Mouse (Mus musculus): ENCODE measurements around the gene 1110065P20Rik. TPM values are rescaled to one million over a fixed set of nuclear protein-coding genes. Genes with fewer than 3 reads are reported as not detected.

The 1110065P20Rik gene
- polyA plus RNA-seq, 1 experiment from 2014 or later, result 11.1 TPM

DNA sequence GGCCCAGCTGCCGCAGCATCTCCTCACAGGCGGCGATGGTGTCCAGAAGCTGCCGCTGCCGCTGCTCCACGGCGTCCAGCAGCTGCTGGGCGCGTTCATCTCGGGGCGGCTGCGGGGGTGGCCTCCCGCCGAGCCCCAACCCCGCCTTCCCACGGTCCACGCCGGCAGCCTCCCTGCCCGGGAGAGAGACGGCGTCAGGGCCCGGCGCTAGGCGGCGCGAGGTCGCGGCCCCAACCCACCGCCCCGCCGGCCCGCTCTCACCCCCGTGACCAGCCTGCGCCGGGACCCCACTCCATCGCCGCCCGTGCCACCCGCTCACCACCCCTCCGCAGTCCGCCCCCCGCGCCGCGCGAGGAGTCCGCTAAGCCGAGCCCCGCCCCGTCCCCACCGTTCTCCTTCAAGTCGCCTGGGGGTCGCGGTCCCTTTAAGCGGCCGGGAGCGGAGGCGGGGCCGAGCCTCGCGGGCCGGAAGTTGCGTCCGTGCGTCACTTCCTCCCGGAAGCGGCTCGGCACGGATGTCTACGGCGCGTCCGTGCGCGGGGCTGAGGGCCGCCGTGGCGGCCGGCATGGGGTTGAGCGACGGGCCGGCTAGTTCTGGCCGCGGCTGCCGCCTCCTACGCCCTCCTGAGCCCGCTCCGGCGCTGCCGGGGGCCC is 609 bp downstream of the 1110065P20Rik start, which contains the start of gene Yrdc:
Gene Yrdc (plus strand): TSS at position 419 of the 653 bp plus-strand sequence.
- H3K9ac ChIP-seq (ENCODE audit: low read depth, low read length), result peak within 1 kb of the TSS; percentile 84
- peaks cover 24% of the 10 kb centered on the region for H3K4me1 ChIP-seq (ENCODE audit: control insufficient read depth, low read depth, low read length)
- WGBS (ENCODE audit: insufficient replicate concordance), result under 1% methylated on average over 73 of the region's 90 CpGs
- H3K9me3 ChIP-seq (replicated peaks; ENCODE audit: control insufficient read depth, low read length), result no peaks in the 10 kb centered on the region
- peak; percentile 93 for ATAC-seq (ENCODE audit: low read depth)
- peak within 1 kb of the TSS; percentile 80 for H3K27ac ChIP-seq (ENCODE audit: low read length)
- H3K4me3 ChIP-seq (ENCODE audit: low read depth, low read length), result peak within 1 kb of the TSS; percentile 94
- peaks cover 8% of the 10 kb centered on the region for H3K36me3 ChIP-seq (ENCODE audit: control insufficient read depth, insufficient read depth)
- H3K27me3 ChIP-seq (ENCODE audit: control insufficient read depth, insufficient read depth, low read depth, low read length), result no peaks in the 10 kb centered on the region
- peak within 1 kb of the TSS; percentile 95 for H3K4me2 ChIP-seq (ENCODE audit: low read depth, low read length)

DNA sequence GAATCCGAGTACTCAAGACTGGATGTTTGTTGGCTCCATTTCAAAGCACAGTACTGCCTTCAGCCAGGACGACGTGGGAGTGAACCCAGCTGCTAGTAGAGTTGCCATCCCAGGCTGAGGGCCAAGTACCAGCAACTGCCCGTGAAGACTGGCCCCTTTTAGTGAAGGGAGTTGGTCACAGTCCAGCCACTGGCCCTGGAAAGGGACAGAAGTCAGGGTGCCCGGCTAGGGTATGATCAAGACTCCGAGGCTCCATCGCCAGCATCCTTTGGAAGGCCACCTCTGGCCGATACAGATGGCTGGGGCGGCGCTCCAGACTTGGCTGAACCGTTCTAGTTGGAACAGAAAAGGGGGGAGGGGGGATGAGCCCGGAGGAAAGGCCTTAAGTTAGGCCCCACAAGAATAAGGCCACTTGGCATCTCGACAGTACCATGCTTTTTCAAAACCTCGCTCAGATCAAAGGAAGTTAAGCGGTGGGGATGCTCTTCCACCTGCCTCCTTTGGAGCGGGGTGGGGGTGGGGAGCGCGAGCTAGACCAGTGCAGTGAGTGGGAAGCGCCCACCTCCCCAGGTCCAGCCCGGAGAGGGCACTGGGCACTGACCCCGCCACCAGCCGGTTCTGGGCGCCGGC is 1.2 kb downstream of the 1110065P20Rik start:
- 11% methylated on average over 24 of the region's 24 CpGs for WGBS (ENCODE audit: insufficient replicate concordance)
- Histone ChIP-seq H3K4me1 (ENCODE audit: control insufficient read depth, low read depth, low read length) (peaks cover 24% of the 10 kb centered on the region), H3K9ac (ENCODE audit: low read depth, low read length) (peak overlapping the region; percentile 84), H3K27me3 (ENCODE audit: control insufficient read depth, insufficient read depth, low read depth, low read length) (no peaks in the 10 kb centered on the region), H3K27ac (ENCODE audit: low read length) (peak overlapping the region; percentile 80), H3K4me3 (ENCODE audit: low read depth, low read length) (peak overlapping the region; percentile 94), H3K4me2 (ENCODE audit: low read depth, low read length) (peak overlapping the region; percentile 95), H3K36me3 (ENCODE audit: control insufficient read depth, insufficient read depth) (peaks cover 4% of the 10 kb centered on the region), H3K9me3 (replicated peaks; ENCODE audit: control insufficient read depth, low read length) (no peaks in the 10 kb centered on the region)
- ATAC-seq (ENCODE audit: low read depth), result no peak

DNA sequence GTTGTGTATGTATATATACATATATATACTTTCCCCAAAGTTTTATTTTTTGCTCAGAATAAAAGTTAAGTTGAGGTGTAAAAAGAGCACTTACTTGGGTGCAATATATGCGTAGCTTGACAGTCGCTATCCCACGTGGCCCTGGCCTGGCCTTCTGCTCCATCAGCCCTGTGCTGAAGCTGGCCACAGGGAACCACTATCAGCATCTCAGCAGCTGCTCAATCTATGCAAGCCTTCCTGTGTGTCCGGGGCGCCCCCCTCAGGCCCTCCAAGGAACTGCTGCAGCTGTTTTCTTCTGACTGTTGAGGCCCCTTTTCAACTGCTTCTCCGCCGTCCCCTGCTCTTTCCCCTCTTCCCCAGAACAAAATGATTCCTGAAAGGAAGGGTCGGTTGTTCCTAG is 3.4 kb downstream of the 1110065P20Rik start:
- H3K9me3 ChIP-seq (replicated peaks; ENCODE audit: control insufficient read depth, low read length), result no peaks in the 10 kb centered on the region
- H3K27me3 ChIP-seq (ENCODE audit: control insufficient read depth, insufficient read depth, low read depth, low read length), result no peaks in the 10 kb centered on the region
- no peak overlapping the region for H3K27ac ChIP-seq (ENCODE audit: low read length)
- 6% methylated on average over 8 of the region's 8 CpGs for WGBS (ENCODE audit: insufficient replicate concordance)
- no peak overlapping the region for H3K4me2 ChIP-seq (ENCODE audit: low read depth, low read length)
- peaks cover under 1% of the 10 kb centered on the region for H3K36me3 ChIP-seq (ENCODE audit: control insufficient read depth, insufficient read depth)
- no peak overlapping the region for H3K9ac ChIP-seq (ENCODE audit: low read depth, low read length)
- H3K4me3 ChIP-seq (ENCODE audit: low read depth, low read length), result no peak overlapping the region
- H3K4me1 ChIP-seq (ENCODE audit: control insufficient read depth, low read depth, low read length), result peaks cover 24% of the 10 kb centered on the region
- ATAC-seq (ENCODE audit: low read depth), result peak; percentile 23

DNA sequence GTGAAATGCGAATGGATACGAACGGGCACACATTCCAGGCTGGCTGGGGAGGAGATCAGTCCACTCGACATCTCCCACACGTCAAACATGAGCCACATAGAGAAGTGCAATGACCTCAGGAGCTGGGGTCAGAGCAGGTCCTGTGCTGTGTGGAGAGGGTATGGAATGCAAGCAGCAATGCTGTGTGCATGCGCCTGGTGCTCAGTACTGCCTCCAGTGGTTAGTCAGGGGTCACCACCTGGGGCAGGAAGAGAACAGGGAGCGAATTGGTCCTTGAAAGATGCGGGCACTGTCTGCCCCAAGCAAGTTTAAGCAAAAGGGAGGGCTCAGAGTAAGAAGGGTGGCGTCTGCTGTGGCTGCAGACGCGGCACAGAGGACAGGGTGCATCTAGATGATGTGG is 7.5 kb downstream of the 1110065P20Rik start:
- WGBS (ENCODE audit: insufficient replicate concordance), result 62% methylated on average over 11 of the region's 11 CpGs
- Histone ChIP-seq H3K36me3 (ENCODE audit: control insufficient read depth, insufficient read depth) (peaks cover 20% of the 10 kb centered on the region), H3K4me2 (ENCODE audit: low read depth, low read length) (no peak overlapping the region), H3K4me3 (ENCODE audit: low read depth, low read length) (no peak overlapping the region), H3K27me3 (ENCODE audit: control insufficient read depth, insufficient read depth, low read depth, low read length) (no peaks in the 10 kb centered on the region), H3K27ac (ENCODE audit: low read length) (no peak overlapping the region), H3K4me1 (ENCODE audit: control insufficient read depth, low read depth, low read length) (peaks cover 6% of the 10 kb centered on the region), H3K9me3 (replicated peaks; ENCODE audit: control insufficient read depth, low read length) (no peaks in the 10 kb centered on the region), H3K9ac (ENCODE audit: low read depth, low read length) (no peak overlapping the region)
- peak; percentile 60; the same call in 1 of the 2 replicates for ATAC-seq (ENCODE audit: low read depth)

DNA sequence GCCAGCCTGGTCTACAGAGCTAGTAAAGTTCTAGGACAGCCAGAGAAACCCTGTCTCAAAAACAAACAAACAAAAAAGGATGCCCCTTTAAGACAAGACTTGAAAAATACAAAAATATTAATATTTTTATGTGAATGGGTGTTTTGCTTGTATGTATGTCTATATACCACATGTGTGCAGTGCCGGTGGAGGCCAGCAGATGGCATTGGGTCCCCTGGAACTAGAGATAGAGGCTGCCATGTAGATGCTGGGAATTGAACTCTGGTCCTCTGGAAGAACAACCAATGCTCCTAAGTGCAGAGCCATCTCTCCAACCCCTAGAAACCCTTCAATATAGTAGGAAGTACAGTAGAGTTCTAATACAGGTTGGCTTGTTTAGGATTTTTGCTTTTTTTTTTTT is 10.0 kb downstream of the 1110065P20Rik start:
- Histone ChIP-seq H3K4me2 (ENCODE audit: low read depth, low read length) (no peak overlapping the region), H3K4me1 (ENCODE audit: control insufficient read depth, low read depth, low read length) (no peaks in the 10 kb centered on the region), H3K27me3 (ENCODE audit: control insufficient read depth, insufficient read depth, low read depth, low read length) (no peaks in the 10 kb centered on the region), H3K9me3 (replicated peaks; ENCODE audit: control insufficient read depth, low read length) (no peaks in the 10 kb centered on the region), H3K27ac (ENCODE audit: low read length) (no peak overlapping the region), H3K4me3 (ENCODE audit: low read depth, low read length) (no peak overlapping the region), H3K9ac (ENCODE audit: low read depth, low read length) (no peak overlapping the region), H3K36me3 (ENCODE audit: control insufficient read depth, insufficient read depth) (peaks cover 26% of the 10 kb centered on the region)
- ATAC-seq (ENCODE audit: low read depth), result no peak
- 90% methylated on average over 1 of the region's 1 CpGs for WGBS (ENCODE audit: insufficient replicate concordance)

DNA sequence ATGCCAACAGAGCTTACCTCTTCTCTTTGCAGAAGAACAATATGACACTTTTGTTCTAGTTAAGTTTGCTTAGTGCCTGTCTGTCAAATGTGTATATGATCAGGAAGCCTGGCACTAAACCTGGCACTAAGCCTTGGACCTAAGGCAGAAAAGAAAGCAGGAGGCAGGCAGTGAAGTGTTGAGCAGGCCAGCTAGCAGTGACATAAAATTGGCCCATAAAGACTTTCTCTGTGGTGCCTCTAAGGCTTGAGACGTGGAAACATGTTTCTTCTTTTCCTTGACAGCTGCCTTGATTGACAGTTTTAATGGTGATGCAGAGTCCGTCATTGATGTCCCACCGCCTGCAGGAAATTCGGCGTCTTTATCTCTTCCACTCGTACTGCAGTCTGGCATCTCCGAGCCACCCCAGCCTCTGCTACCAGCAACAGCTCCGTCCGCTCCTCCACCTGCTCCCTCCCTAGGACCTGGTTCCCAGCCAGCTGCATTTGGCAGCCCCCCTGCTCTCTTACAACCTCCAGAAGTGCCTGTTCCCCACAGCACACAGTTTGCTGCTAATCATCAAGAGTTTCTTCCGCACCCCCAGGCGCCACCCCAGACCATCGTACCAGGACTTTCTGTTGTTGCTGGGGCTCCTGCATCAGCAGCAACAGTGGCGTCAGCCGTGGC is 12.8 kb downstream of the 1110065P20Rik start:
- no peak for ATAC-seq (ENCODE audit: low read depth)
- WGBS (ENCODE audit: insufficient replicate concordance), result 73% methylated on average over 14 of the region's 14 CpGs
- no peaks in the 10 kb centered on the region for H3K27me3 ChIP-seq (ENCODE audit: control insufficient read depth, insufficient read depth, low read depth, low read length)
- no peaks in the 10 kb centered on the region for H3K4me1 ChIP-seq (ENCODE audit: control insufficient read depth, low read depth, low read length)
- no peak overlapping the region for H3K9ac ChIP-seq (ENCODE audit: low read depth, low read length)
- no peak overlapping the region for H3K27ac ChIP-seq (ENCODE audit: low read length)
- no peak overlapping the region for H3K4me3 ChIP-seq (ENCODE audit: low read depth, low read length)
- peaks cover 26% of the 10 kb centered on the region for H3K36me3 ChIP-seq (ENCODE audit: control insufficient read depth, insufficient read depth)
- H3K9me3 ChIP-seq (replicated peaks; ENCODE audit: control insufficient read depth, low read length), result no peaks in the 10 kb centered on the region
- no peak overlapping the region for H3K4me2 ChIP-seq (ENCODE audit: low read depth, low read length)

DNA sequence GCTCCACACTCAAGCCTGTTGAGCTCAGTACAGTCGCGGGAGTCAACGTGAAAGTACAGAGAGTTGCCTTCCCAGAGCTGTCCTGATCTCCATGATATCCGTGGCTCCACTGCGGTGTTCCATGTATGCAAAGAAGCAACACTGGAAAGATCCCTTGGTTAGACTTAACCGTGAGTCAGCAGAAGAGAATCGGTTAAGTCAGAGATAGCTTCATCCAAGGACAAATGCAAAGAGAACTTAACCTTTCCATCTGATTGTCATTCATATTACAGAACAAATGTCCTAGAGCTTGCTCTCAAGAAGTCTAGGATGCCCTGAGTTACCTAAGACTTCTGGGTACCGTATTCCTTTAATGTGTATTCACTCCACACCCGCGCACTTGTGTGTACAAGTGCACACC is 18.2 kb downstream of the 1110065P20Rik start:
- peaks cover 18% of the 10 kb centered on the region for H3K36me3 ChIP-seq (ENCODE audit: control insufficient read depth, insufficient read depth)
- H3K4me3 ChIP-seq (ENCODE audit: low read depth, low read length), result no peak overlapping the region
- 90% methylated on average over 10 of the region's 10 CpGs for WGBS (ENCODE audit: insufficient replicate concordance)

DNA sequence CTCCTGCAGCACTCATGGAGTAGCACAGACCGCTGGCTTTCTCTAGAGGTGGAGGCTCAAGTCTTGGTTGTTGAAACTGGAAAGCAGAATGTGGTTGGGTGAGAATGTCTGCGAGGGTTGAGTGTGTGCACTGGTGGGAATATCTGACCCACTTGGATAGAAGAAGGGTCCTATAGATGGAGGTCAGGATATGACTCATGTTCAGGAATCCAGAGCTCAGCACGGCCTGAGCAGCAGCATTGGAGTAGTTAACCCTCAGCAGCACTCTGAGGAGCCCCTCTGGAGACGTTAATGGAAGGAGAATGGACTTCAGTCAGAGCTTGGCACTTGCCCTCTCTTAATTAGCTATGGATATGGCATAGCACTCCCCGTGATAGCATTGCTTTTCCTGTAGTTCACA is 21.3 kb downstream of the 1110065P20Rik start:
- no peak for ATAC-seq (ENCODE audit: low read depth)
- Histone ChIP-seq H3K9ac (ENCODE audit: low read depth, low read length) (no peak overlapping the region), H3K36me3 (ENCODE audit: control insufficient read depth, insufficient read depth) (peaks cover 23% of the 10 kb centered on the region), H3K4me2 (ENCODE audit: low read depth, low read length) (no peak overlapping the region), H3K27ac (ENCODE audit: low read length) (no peak overlapping the region), H3K4me3 (ENCODE audit: low read depth, low read length) (no peak overlapping the region), H3K9me3 (replicated peaks; ENCODE audit: control insufficient read depth, low read length) (no peaks in the 10 kb centered on the region), H3K27me3 (ENCODE audit: control insufficient read depth, insufficient read depth, low read depth, low read length) (no peaks in the 10 kb centered on the region), H3K4me1 (ENCODE audit: control insufficient read depth, low read depth, low read length) (no peaks in the 10 kb centered on the region)
- 70% methylated on average over 5 of the region's 5 CpGs for WGBS (ENCODE audit: insufficient replicate concordance)

More for the DNA sequence above, 18.2 kb downstream of the 1110065P20Rik start:
- no peaks in the 10 kb centered on the region for H3K9me3 ChIP-seq (replicated peaks; ENCODE audit: control insufficient read depth, low read length)
- H3K4me1 ChIP-seq (ENCODE audit: control insufficient read depth, low read depth, low read length), result no peaks in the 10 kb centered on the region
- H3K9ac ChIP-seq (ENCODE audit: low read depth, low read length), result no peak overlapping the region
- ATAC-seq (ENCODE audit: low read depth), result no peak
- H3K4me2 ChIP-seq (ENCODE audit: low read depth, low read length), result no peak overlapping the region
- no peak overlapping the region for H3K27ac ChIP-seq (ENCODE audit: low read length)
- H3K27me3 ChIP-seq (ENCODE audit: control insufficient read depth, insufficient read depth, low read depth, low read length), result no peaks in the 10 kb centered on the region
